ENCODE assay signal across 21 mouse cellular contexts in the genomic region with DNA sequence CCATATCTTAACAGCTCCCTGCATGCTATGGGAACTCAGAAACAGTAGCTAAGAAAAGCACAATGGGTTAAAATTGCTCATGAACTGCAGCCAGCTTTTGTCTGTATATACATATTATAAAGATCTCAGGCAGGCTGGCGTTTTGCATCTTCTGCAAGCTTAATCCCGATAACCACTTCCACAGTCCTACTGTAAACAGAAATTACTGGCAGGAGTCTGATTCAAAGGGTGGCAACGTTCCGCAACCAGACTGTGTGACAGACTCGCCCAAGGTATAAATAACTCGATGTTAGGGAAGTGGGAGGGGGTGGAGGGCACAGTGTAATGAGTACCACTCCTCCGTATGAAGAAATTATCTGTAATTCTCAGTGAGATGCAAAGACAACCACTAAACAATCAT. TPM values are rescaled to one million over a fixed set of nuclear protein-coding genes. Genes with fewer than 3 reads are reported as not detected.
DNase-seq lines count a peak whose midpoint lies in the region; ATAC-seq and TF ChIP-seq lines count a peak whose summit lies in the region.
"Had no signal": no experiment of that assay in that cellular context is flagged by ENCODE, and none has a peak within 500 bp of the region (broad histone marks: within the 10 kb centered on the region; RNA-seq: fewer than 3 reads in every experiment).

No protein-coding gene starts in this region.

- TF ChIP-seq POLR2A in brain, embryonic 14.5 days (IDR thresholded peaks at IDR 0.05; ENCODE audit: borderline replicate concordance, extremely low read depth, insufficient read depth, insufficient read length, poor library complexity, severe bottlenecking), result no peak

- TF ChIP-seq CTCF in lung, postnatal 0 days (IDR thresholded peaks at IDR 0.05), result no peak
- TF ChIP-seq CTCF in brain, embryonic 14.5 days (IDR thresholded peaks at IDR 0.05; ENCODE audit: borderline replicate concordance, extremely low read depth, insufficient read depth, insufficient read length), result no peak
- TF ChIP-seq CTCF in forebrain, postnatal 0 days (IDR thresholded peaks at IDR 0.05; ENCODE audit: low read depth), result no peak

- no peaks in the 10 kb centered on the region for H3K9me3 ChIP-seq in heart, embryonic 13.5 days
- H3K9me3 ChIP-seq in lung, postnatal 0 days (ENCODE audit: low read length), result no peaks in the 10 kb centered on the region
- no peaks in the 10 kb centered on the region for H3K9me3 ChIP-seq in forebrain, postnatal 0 days (ENCODE audit: low read length)
- H3K9me3 ChIP-seq: G1E; heart, embryonic 15.5 days; hindbrain, embryonic 13.5 days; intestine, embryonic 15.5 days; limb, embryonic 13.5 days; midbrain, embryonic 10.5 days had no signal

- WGBS in heart, embryonic 13.5 days, result 27% methylated on average over 7 of the region's 7 CpGs
- 11% methylated on average over 7 of the region's 7 CpGs for WGBS in lung, postnatal 0 days
- 19% methylated on average over 7 of the region's 7 CpGs for WGBS in forebrain, postnatal 0 days

- H3K27me3 ChIP-seq in heart, embryonic 13.5 days (replicated peaks), result no peaks in the 10 kb centered on the region
- H3K27me3 ChIP-seq in lung, postnatal 0 days (replicated peaks; ENCODE audit: insufficient read depth, low read length), result no peaks in the 10 kb centered on the region
- no peaks in the 10 kb centered on the region for H3K27me3 ChIP-seq in forebrain, postnatal 0 days (ENCODE audit: insufficient read depth, low read length)
- H3K27me3 ChIP-seq: heart, embryonic 15.5 days; hindbrain, embryonic 13.5 days; intestine, embryonic 15.5 days had no signal

- H3K4me1 ChIP-seq in heart, embryonic 13.5 days, result peaks cover 85% of the 10 kb centered on the region
- peaks cover 18% of the 10 kb centered on the region; the same call in 1 of the 2 replicates for H3K4me1 ChIP-seq in lung, postnatal 0 days (ENCODE audit: insufficient read depth, low read depth, low read length)
- no peaks in the 10 kb centered on the region for H3K4me1 ChIP-seq in forebrain, postnatal 0 days (ENCODE audit: insufficient read depth)

- no peak for DNase-seq in heart, adult 9 months (ENCODE audit: low spot score in 2 of 2)
- DNase-seq in lung, postnatal 0 days (ENCODE audit: low spot score), result peak; percentile 26
- DNase-seq in lung, postnatal 25 days (ENCODE audit: low spot score), result no peak
- DNase-seq in brain, embryonic 14.5 days (ENCODE audit: low read depth), result peak; percentile 70
- peak; percentile 70 for DNase-seq in forebrain, postnatal 0 days
- DNase-seq in cerebellum, postnatal 14 days, result no peak
- no peak for DNase-seq in thymus, postnatal 36 days
- DNase-seq: cerebellum, adult 9-11 months; embryo, embryonic 11 days; gastrocnemius, postnatal 25 days; lung, postnatal 10 days; right cerebral cortex, postnatal 14 days had no signal

- H3K4me2 ChIP-seq in heart, embryonic 13.5 days, result no peak overlapping the region; the same call in 1 of the 2 replicates
- H3K4me2 ChIP-seq in lung, postnatal 0 days (replicated peaks; ENCODE audit: low read depth, low read length), result no peak overlapping the region
- no peak overlapping the region for H3K4me2 ChIP-seq in forebrain, postnatal 0 days (ENCODE audit: low read depth)
- H3K4me2 ChIP-seq: heart, embryonic 15.5 days; hindbrain, embryonic 13.5 days; intestine, embryonic 15.5 days; limb, embryonic 13.5 days had no signal

- H3K9ac ChIP-seq in heart, embryonic 13.5 days, result peak overlapping the region; percentile 24; the same call in 1 of the 2 replicates
- no peak overlapping the region for H3K9ac ChIP-seq in lung, postnatal 0 days (replicated peaks; ENCODE audit: low read depth)
- no peak overlapping the region for H3K9ac ChIP-seq in forebrain, postnatal 0 days
- H3K9ac ChIP-seq: heart, embryonic 15.5 days; hindbrain, embryonic 13.5 days; intestine, embryonic 15.5 days; limb, embryonic 13.5 days; liver, embryonic 14.5 days had no signal

- peaks cover 5% of the 10 kb centered on the region; the same call in 1 of the 2 replicates for H3K36me3 ChIP-seq in heart, embryonic 13.5 days
- H3K36me3 ChIP-seq in lung, postnatal 0 days (ENCODE audit: insufficient read depth, low read length), result no peaks in the 10 kb centered on the region
- no peaks in the 10 kb centered on the region for H3K36me3 ChIP-seq in forebrain, postnatal 0 days (ENCODE audit: insufficient read depth)
- H3K36me3 ChIP-seq: G1E; heart, embryonic 15.5 days; hindbrain, embryonic 13.5 days; intestine, embryonic 15.5 days; limb, embryonic 13.5 days had no signal

- no peak overlapping the region for H3K4me3 ChIP-seq in heart, embryonic 13.5 days
- no peak overlapping the region for H3K4me3 ChIP-seq in lung, postnatal 0 days (ENCODE audit: low read depth, low read length)
- no peak overlapping the region for H3K4me3 ChIP-seq in forebrain, postnatal 0 days (ENCODE audit: low read depth, low read length)
- H3K4me3 ChIP-seq: heart, embryonic 15.5 days; hindbrain, embryonic 13.5 days; intestine, embryonic 15.5 days; limb, embryonic 13.5 days; midbrain, embryonic 10.5 days had no signal

- H3K27ac ChIP-seq in heart, embryonic 13.5 days (replicated peaks), result peak overlapping the region; percentile 28; the same call in 1 of the 2 replicates
- H3K27ac ChIP-seq in lung, postnatal 0 days (ENCODE audit: low read length), result no peak overlapping the region
- H3K27ac ChIP-seq in forebrain, postnatal 0 days (ENCODE audit: low read depth, low read length), result peak overlapping the region; percentile 35; the same call in 1 of the 2 replicates
- H3K27ac ChIP-seq: heart, embryonic 15.5 days; hindbrain, embryonic 13.5 days; intestine, embryonic 15.5 days; limb, embryonic 13.5 days; liver, embryonic 14.5 days; midbrain, embryonic 10.5 days had no signal

- ATAC-seq in heart, embryonic 13.5 days (ENCODE audit: extremely low read depth, insufficient number of reproducible peaks, low FRiP score, low TSS enrichment), result no peak; the same call in 1 of the 2 replicates
- ATAC-seq in lung, postnatal 0 days, result no peak
- peak; percentile 92 for ATAC-seq in forebrain, postnatal 0 days
- ATAC-seq: CD4-positive, CD25-positive, alpha-beta regulatory T cell, adult 4 months; intestine, embryonic 15.5 days had no signal

- TF ChIP-seq EP300 in lung, postnatal 0 days (IDR thresholded peaks at IDR 0.05), result no peak

RNA-seq across cellular contexts. Expression of a gene that starts 55.9 kb away (rescaled TPM):
- polyA plus RNA-seq in heart, embryonic 13.5 days (2015; fragmentation: Nextera tagmentation; extraction: Ambion mirVana), result 68.9 and 70.8 TPM in 2 replicates
- 68.5 and 74.0 TPM in 2 replicates for polyA plus RNA-seq in lung, postnatal 0 days (2015; fragmentation: Nextera tagmentation; extraction: Ambion mirVana)
- polyA plus RNA-seq in brain, embryonic 14.5 days (2012; rRNA removed), result 73.3 and 92.0 TPM in 2 replicates
- 124 and 141 TPM in 2 replicates for total RNA-seq in forebrain, postnatal 0 days (2014; rRNA removed)
- polyA plus RNA-seq in forebrain, postnatal 0 days (2015; fragmentation: Nextera tagmentation; extraction: Ambion mirVana), result 82.9 and 86.0 TPM in 2 replicates

Comparison
In these comparisons a context has a peak if more than half of its experiments do, and no peak if none do; other contexts are left out.
1. DNase-seq: peak in lung, postnatal 0 days (single experiment), brain, embryonic 14.5 days (single experiment) and forebrain, postnatal 0 days (single experiment); none in heart, adult 9 months (0 of 2), lung, postnatal 25 days (single experiment), cerebellum, postnatal 14 days (0 of 2) and thymus, postnatal 36 days (0 of 2).